Mouse (Mus musculus): ENCODE results near the gene Kmt5a.

Gene Kmt5a

GRCm38 (mm10) chr5:124439447-124440093 lies at the start of gene Kmt5a:
TSS of gene Kmt5a (plus strand) at chr5:124439930.
- DNase-seq (ENCODE audit: low spot score): peak; percentile 78

- DNase-seq (ENCODE audit: low spot score): no peak
Measured at GRCm38 (mm10) chr5:124392412-124392811, 47.3 kb upstream of the Kmt5a start.

DNA sequence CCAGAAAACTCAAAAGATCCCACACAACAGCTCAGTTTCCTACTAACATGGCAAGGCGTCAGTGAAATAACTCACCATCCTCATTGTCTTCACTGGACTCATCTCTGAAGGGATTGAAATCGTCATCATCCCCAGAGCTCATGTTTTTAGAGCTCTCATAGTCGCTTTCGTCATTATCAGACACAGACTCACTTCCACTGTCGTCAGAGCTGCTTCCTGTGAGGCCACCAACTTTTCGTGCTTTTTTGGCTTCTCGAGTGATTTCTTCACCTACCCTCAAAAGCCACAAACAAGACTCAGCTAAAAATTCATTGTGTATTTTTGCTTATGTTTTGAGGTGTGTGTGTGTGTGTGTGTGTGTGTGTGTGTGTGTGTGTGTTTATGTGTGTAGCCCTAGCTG lies 46.0 kb upstream of the Kmt5a start:
- DNase-seq (ENCODE audit: low spot score): no peak

DNA sequence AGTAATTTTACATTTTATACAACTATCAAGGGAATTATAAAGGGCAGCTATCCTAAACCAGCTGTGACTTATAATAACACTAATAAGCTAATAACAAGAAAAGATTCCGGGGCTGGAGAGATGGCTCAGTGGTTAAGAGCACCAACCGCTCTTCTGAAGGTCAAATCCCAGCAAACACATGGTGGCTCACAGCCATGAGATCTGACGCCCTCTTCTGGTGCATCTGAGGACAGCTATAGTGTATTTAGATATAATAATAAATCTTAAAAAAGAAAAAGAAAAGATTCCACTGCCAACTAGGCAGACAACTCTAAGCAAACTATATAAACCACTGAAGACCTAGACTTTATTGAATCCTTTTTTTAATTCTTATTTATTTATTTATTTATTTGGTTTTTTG lies 28.9 kb upstream of the Kmt5a start:
- DNase-seq (ENCODE audit: low spot score): no peak

GRCm38 (mm10) chr5:124412163-124412562 lies 27.6 kb upstream of the Kmt5a start:
- DNase-seq (ENCODE audit: low spot score): no peak

DNA sequence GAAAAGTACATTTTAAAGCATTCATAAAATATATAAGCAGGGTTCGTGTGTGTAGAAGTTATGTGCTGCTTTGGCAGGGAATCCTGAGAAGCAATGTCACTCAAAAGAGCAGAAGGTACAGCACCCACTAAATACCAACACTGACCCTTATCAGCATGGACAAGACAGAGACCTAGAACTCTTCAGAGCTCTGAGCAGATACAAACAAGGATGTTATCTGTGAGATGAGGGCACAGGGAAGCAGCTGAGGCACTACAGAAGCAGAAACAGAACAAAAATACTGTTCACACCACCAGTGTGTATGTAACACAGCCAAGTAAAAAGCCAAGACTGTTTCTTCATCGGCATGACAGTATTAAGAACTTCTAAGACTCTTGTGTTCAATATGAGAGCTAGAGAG lies 20.8 kb upstream of the Kmt5a start:
- DNase-seq (ENCODE audit: low spot score): no peak

DNA sequence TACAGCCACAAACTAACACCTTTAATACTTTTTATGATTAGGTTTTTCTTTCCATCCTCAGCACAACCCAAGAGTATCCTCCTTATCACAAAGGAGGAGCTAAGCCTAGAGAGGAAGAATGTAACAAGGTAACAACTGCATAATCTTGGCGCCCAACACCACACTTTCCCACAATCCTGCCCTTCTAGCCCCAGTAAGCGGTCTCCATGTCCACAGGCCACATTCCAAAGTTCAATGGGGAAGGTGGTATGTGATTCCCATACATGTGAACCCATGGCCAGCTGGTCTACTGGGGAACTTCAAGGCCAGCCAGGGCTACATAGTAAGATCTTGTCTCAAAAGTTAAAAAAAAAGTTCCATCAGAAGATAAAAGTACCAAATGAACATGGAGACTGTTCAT lies 17.9 kb upstream of the Kmt5a start:
- DNase-seq (ENCODE audit: low spot score): no peak

DNA sequence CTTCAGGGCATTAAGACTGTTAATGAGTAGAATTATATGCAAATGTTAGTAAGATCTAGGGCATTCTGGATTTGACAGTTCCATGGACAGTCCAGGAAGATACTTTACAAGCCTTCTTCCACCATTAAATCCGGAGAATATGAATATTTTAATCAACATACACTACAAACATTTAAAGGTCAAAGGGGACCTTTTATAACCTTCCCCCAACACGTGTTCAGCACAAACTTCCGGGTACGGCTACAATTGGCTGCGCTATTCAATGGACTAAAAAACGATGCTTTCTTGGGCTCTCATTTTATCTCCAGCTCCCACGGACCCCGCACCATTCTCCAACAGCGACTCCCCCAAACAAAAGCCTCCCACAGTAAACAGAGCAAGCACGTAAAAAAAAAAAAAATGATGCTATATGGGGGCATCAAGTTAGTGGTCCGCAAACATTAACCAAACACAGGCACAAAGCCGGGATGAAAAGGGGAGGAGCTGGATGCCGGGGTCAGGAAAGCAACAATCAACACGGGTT lies 15.5 kb upstream of the Kmt5a start:
- no peak for DNase-seq (ENCODE audit: low spot score)

DNA sequence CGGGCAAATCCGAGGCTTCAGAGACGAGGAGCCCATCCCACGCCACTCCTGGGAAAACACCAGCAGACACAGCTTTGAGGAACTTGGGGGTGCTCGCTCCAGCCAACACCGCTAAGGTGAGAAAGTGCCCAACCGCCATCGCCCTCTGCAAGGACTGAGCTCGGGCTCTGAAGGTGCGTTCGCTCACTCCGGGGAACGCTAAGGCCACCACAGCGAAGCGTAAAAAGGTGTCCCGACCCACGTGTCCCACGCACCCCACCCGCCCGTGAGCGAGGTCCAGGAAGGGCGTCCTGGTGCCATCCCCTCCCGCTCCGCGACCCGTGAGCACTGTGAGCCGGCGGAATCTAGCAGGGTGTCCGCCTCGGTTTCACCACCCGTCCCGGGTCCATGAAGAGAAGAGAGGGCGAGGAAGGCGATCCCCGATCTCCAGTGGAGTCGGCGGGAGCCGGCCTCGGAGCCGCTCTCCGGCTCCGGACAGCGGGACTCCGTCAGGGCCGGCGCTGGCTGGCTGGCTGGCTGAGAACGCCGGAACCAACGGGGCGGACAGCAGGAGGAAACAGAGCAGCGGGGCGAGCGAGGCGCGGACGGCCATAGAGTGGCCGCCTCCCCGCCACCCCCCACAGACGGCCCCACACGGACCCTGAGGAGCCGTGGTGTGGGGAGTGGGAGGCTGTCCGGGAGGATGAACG lies 14.9 kb upstream of the Kmt5a start:
- no peak for DNase-seq (ENCODE audit: low spot score)

- peak; percentile 71 for DNase-seq (ENCODE audit: low spot score)
Measured at GRCm38 (mm10) chr5:124425412-124426259, 14.1 kb upstream of the Kmt5a start, which contains the start of gene Sbno1. TSS of gene Sbno1 (minus strand) at chr5:124426001.

GRCm38 (mm10) chr5:124426475-124427071 lies 13.2 kb upstream of the Kmt5a start:
- no peak for DNase-seq (ENCODE audit: low spot score)

GRCm38 (mm10) chr5:124432398-124433012 lies 7.2 kb upstream of the Kmt5a start:
- DNase-seq (ENCODE audit: low spot score): no peak

- no peak for DNase-seq (ENCODE audit: low spot score)
Measured at GRCm38 (mm10) chr5:124433048-124433447, 6.7 kb upstream of the Kmt5a start.

- DNase-seq (ENCODE audit: low spot score): no peak
Measured at GRCm38 (mm10) chr5:124438229-124438628, 1.5 kb upstream of the Kmt5a start.

GRCm38 (mm10) chr5:124438746-124439145 lies 984 bp upstream of the Kmt5a start:
- DNase-seq (ENCODE audit: low spot score): no peak

GRCm38 (mm10) chr5:124440094-124440701 lies 468 bp downstream of the Kmt5a start:
- DNase-seq (ENCODE audit: low spot score): no peak

DNA sequence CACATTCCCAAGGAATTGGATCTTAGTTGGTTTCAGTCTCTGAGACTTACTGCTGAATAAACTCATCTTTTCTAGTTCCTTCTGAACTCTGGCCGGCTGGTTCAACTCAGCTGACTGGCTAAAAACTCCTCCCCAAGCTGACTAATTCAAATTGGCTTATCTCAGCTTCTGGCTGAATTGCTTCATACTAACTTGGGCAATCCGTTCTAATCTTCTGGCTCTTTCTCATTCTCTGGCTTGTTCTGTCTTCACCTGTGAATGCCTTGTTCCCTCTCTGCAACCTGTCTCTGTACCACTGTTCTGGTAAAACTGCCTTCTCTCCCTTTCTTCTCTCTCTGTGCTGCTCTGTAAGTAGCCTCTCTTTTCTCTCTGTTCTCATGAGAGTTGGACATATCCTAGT lies 2.9 kb downstream of the Kmt5a start:
- no peak for DNase-seq (ENCODE audit: low spot score)

DNA sequence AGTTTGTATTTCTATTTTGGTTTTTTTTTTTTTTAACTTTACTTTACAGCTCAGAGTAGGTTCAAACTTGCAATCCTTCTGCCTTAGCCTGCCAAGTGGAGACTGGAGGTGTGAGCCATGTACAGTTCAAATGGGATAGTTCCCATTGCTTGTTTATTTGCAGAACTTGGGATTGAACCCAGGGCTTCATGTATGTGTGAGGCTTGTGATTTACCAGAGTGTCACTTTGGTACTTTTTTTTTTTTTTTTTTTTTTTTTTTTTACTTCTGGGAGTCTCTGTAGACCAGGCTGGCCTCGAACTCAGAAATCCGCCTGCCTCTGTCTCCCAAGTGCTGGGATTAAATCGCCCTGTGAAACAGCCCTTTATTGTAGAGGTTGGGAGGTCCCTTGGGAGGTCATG lies 4.5 kb downstream of the Kmt5a start:
- no peak for DNase-seq (ENCODE audit: low spot score)

DNA sequence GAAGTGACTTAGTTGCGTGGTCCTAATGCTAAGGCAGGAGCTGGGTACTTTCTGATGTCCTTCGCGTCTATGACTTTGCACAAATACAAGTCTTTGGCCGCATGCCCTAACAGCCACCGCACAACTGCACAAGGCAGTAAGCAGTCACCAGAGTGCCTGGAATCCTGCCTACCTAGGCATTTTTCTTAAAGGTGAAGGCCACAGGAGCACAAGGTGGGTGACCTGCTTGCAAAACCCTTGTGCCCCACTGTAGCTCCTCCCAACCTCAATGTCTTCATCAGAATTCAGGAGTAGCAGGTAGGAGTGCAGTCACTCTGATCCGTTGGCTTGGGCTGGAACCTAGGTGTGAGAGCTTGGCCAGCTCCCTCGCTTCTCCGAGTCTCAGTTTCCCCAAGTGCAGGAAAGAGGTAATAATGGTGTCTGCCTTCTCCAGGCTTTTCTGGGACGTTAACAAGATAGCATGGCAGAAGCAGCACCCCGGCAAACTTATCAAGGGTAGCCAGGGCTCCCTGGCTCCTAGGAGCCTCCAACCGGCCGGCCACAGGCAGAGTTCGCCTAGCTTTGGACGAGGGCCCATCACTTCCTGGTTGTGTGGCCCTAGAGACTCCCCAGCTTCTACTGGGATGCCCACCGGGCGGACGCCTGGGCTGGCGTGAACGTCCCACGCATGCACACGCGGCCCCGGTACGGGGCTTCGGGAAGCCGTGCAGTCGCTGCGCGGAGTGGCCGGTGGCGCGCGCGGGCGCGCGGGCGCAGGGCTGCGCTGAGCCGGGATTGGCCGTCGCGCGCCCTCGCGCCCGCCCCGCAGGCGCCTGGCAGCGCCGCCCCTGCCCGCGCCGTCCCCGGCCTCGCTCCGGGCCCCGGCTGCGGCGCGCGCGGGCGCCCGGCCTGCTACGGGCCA lies 5.2 kb downstream of the Kmt5a start:
- DNase-seq (ENCODE audit: low spot score): no peak

- DNase-seq (ENCODE audit: low spot score): no peak
Measured at GRCm38 (mm10) chr5:124445621-124446293, 6.0 kb downstream of the Kmt5a start.
